Mouse (Mus musculus): Measurements from ENCODE around the gene Gna13.

Gna13 gene

GRCm38 (mm10) chr11:109420567-109420962, 57.9 kb downstream of the Gna13 start:
- in situ Hi-C loops (cut with MboI, MseI): loop anchor here (25.0 kb wide), 1 partner anchor 1958 kb away; the partner anchor contains the start of gene Pitpnc1

- in situ Hi-C loops (cut with MboI, MseI): loop anchor here (25.0 kb wide), 1 partner anchor 1959 kb away; the partner anchor contains the start of gene Pitpnc1
Measured at GRCm38 (mm10) chr11:109421205-109421604, 58.6 kb downstream of the Gna13 start.

GRCm38 (mm10) chr11:109422263-109422662, 59.6 kb downstream of the Gna13 start:
- in situ Hi-C loops (cut with MboI, MseI): loop anchor here (25.0 kb wide), 1 partner anchor 1960 kb away; the partner anchor contains the start of gene Pitpnc1

GRCm38 (mm10) chr11:109423294-109423693, 60.7 kb downstream of the Gna13 start:
- in situ Hi-C loops (cut with MboI, MseI): loop anchor here (25.0 kb wide), 1 partner anchor 1961 kb away; the partner anchor contains the start of gene Pitpnc1

- in situ Hi-C loops (cut with MboI, MseI): loop anchor here (5.0 to 25.0 kb wide), 2 partner anchors 63 to 513 kb away; partner anchors contain the start of genes Axin2 and Gna13
Measured at GRCm38 (mm10) chr11:109425392-109426271, 63.0 kb downstream of the Gna13 start, which contains the start of gene Amz2. TSS of gene Amz2 (plus strand) at chr11:109425946.

- in situ Hi-C loops (cut with MboI, MseI): loop anchor here (5.0 to 25.0 kb wide), 2 partner anchors 64 to 514 kb away; partner anchors contain the start of genes Axin2 and Gna13
Measured at GRCm38 (mm10) chr11:109426272-109426586, 63.6 kb downstream of the Gna13 start.

GRCm38 (mm10) chr11:109427353-109427752, 64.7 kb downstream of the Gna13 start:
- in situ Hi-C loops (cut with MboI, MseI): loop anchor here (5.0 to 25.0 kb wide), 2 partner anchors 65 to 515 kb away; partner anchors contain the start of genes Axin2 and Gna13

- in situ Hi-C loops (cut with MboI, MseI): loop anchor here (25.0 kb wide), 1 partner anchor 522 kb away; the partner anchor contains the start of gene Axin2
Measured at GRCm38 (mm10) chr11:109434233-109434798, 71.7 kb downstream of the Gna13 start.

- in situ Hi-C loops (cut with MboI, MseI): loop anchor here (25.0 kb wide), 1 partner anchor 525 kb away; the partner anchor contains the start of gene Axin2
Measured at GRCm38 (mm10) chr11:109436889-109437288, 74.3 kb downstream of the Gna13 start.

GRCm38 (mm10) chr11:109439209-109439608, 76.6 kb downstream of the Gna13 start:
- in situ Hi-C loops (cut with MboI, MseI): loop anchor here (25.0 kb wide), 1 partner anchor 527 kb away; the partner anchor contains the start of gene Axin2

- in situ Hi-C loops (cut with MboI, MseI): loop anchor here (5.0 to 25.0 kb wide), 2 partner anchors 123 to 528 kb away; partner anchors contain the start of gene Axin2
Measured at GRCm38 (mm10) chr11:109439829-109440340, 77.3 kb downstream of the Gna13 start.

- in situ Hi-C loops (cut with MboI, MseI): loop anchor here (5.0 to 25.0 kb wide), 2 partner anchors 123 to 528 kb away; partner anchors contain the start of gene Axin2
Measured at GRCm38 (mm10) chr11:109440641-109441040, 78.0 kb downstream of the Gna13 start.

GRCm38 (mm10) chr11:109441119-109441518, 78.5 kb downstream of the Gna13 start:
- in situ Hi-C loops (cut with MboI, MseI): loop anchor here (5.0 to 25.0 kb wide), 2 partner anchors 124 to 529 kb away; partner anchors contain the start of gene Axin2

- in situ Hi-C loops (cut with MboI, MseI): loop anchor here (5.0 to 25.0 kb wide), 2 partner anchors 125 to 530 kb away; partner anchors contain the start of gene Axin2
Measured at GRCm38 (mm10) chr11:109442166-109442730, 79.6 kb downstream of the Gna13 start.

- in situ Hi-C loops (cut with MboI, MseI): loop anchor here (5.0 to 25.0 kb wide), 2 partner anchors 126 to 531 kb away; partner anchors contain the start of gene Axin2
Measured at GRCm38 (mm10) chr11:109443468-109444263, 81.0 kb downstream of the Gna13 start.

- in situ Hi-C loops (cut with MboI, MseI): loop anchor here (5.0 to 25.0 kb wide), 2 partner anchors 127 to 532 kb away; partner anchors contain the start of gene Axin2
Measured at GRCm38 (mm10) chr11:109444600-109444999, 82.0 kb downstream of the Gna13 start.

- in situ Hi-C loops (cut with MboI, MseI): loop anchor here (5.0 to 25.0 kb wide), 4 partner anchors 142 to 533 kb away; partner anchors contain the start of gene Axin2
Measured at GRCm38 (mm10) chr11:109445438-109446035, 82.9 kb downstream of the Gna13 start.

All from T-helper 1 cell (primary cell).